In genomic region chr4:22836124-22836445, GRCm38 (mm10) we compare ENCODE assay signal across 14 mouse cellular contexts.
DNase-seq lines count a peak whose midpoint lies in the region; ATAC-seq and TF ChIP-seq lines count a peak whose summit lies in the region.
"Had no signal": no experiment of that assay in that cellular context is flagged by ENCODE, and none has a peak within 500 bp of the region (broad histone marks: within the 10 kb centered on the region; RNA-seq: fewer than 3 reads in every experiment).

No protein-coding gene starts in this region.

- ATAC-seq in intestine, embryonic 14.5 days (replicated peaks; ENCODE audit: low FRiP score, low TSS enrichment, low read depth) = no peak
- ATAC-seq in intestine, embryonic 16.5 days = no peak
- peak; percentile 49; the same call in 1 of the 2 replicates for ATAC-seq in forebrain, embryonic 16.5 days
- no peak; the same call in 1 of the 2 replicates for ATAC-seq in limb, embryonic 14.5 days (ENCODE audit: low FRiP score, low read depth)
- ATAC-seq in stomach, embryonic 15.5 days (ENCODE audit: insufficient read depth, low FRiP score, low read depth) = no peak
- no peak for ATAC-seq in liver, postnatal 0 days
- ATAC-seq: CD4-positive, CD25-positive, alpha-beta regulatory T cell, adult 4 months had no signal

- no peak for TF ChIP-seq POLR2A in limb, embryonic 14.5 days (IDR thresholded peaks at IDR 0.05; ENCODE audit: borderline replicate concordance, extremely low read depth, insufficient read depth, insufficient read length)

- no peak overlapping the region for H3K4me3 ChIP-seq in intestine, embryonic 14.5 days (ENCODE audit: low read depth, low read length)
- H3K4me3 ChIP-seq in intestine, embryonic 16.5 days (ENCODE audit: low read length) = no peak overlapping the region
- H3K4me3 ChIP-seq in forebrain, embryonic 16.5 days (replicated peaks; ENCODE audit: low read length) = no peak overlapping the region
- no peak overlapping the region for H3K4me3 ChIP-seq in limb, embryonic 14.5 days (replicated peaks; ENCODE audit: low read length)
- no peak overlapping the region for H3K4me3 ChIP-seq in stomach, embryonic 15.5 days (replicated peaks)
- H3K4me3 ChIP-seq in liver, postnatal 0 days (ENCODE audit: low read depth, low read length) = no peak overlapping the region
- H3K4me3 ChIP-seq: lung, embryonic 15.5 days had no signal

- WGBS in intestine, embryonic 14.5 days = 58% methylated on average over 7 of the region's 7 CpGs
- 52% methylated on average over 7 of the region's 7 CpGs for WGBS in intestine, embryonic 16.5 days
- WGBS in forebrain, embryonic 16.5 days = 23% methylated on average over 7 of the region's 7 CpGs
- WGBS in limb, embryonic 14.5 days = 86% methylated on average over 7 of the region's 7 CpGs
- WGBS in stomach, embryonic 15.5 days = 43% methylated on average over 7 of the region's 7 CpGs
- WGBS in liver, postnatal 0 days (ENCODE audit: insufficient replicate concordance) = 63% methylated on average over 7 of the region's 7 CpGs

- no peak for TF ChIP-seq EP300 in liver, postnatal 0 days (IDR thresholded peaks at IDR 0.05; ENCODE audit: low read depth)

- no peak overlapping the region for H3K9ac ChIP-seq in intestine, embryonic 14.5 days (ENCODE audit: low read length)
- no peak overlapping the region for H3K9ac ChIP-seq in intestine, embryonic 16.5 days (ENCODE audit: low read depth, low read length)
- no peak overlapping the region for H3K9ac ChIP-seq in forebrain, embryonic 16.5 days (replicated peaks; ENCODE audit: low read depth, low read length)
- H3K9ac ChIP-seq in limb, embryonic 14.5 days (ENCODE audit: low read depth, low read length, severe bottlenecking) = no peak overlapping the region
- H3K9ac ChIP-seq in stomach, embryonic 15.5 days = no peak overlapping the region
- no peak overlapping the region for H3K9ac ChIP-seq in liver, postnatal 0 days (replicated peaks)
- H3K9ac ChIP-seq: lung, embryonic 15.5 days had no signal

- no peak overlapping the region for H3K27ac ChIP-seq in intestine, embryonic 14.5 days (ENCODE audit: low read depth)
- H3K27ac ChIP-seq in intestine, embryonic 16.5 days (ENCODE audit: low read length) = no peak overlapping the region
- peak overlapping the region; percentile 67; the same call in 1 of the 2 replicates for H3K27ac ChIP-seq in forebrain, embryonic 16.5 days (ENCODE audit: low read length)
- H3K27ac ChIP-seq in limb, embryonic 14.5 days (replicated peaks; ENCODE audit: low read depth, low read length) = no peak overlapping the region
- H3K27ac ChIP-seq in stomach, embryonic 15.5 days = no peak overlapping the region
- H3K27ac ChIP-seq in liver, postnatal 0 days (ENCODE audit: low read depth) = no peak overlapping the region
- H3K27ac ChIP-seq: layer of hippocampus, adult 2 months; lung, embryonic 15.5 days had no signal

- H3K4me2 ChIP-seq in intestine, embryonic 14.5 days (ENCODE audit: low read length) = 0 out of 2 replicates have a peak overlapping the region, but pooled peaks have one; percentile 21
- no peak overlapping the region for H3K4me2 ChIP-seq in intestine, embryonic 16.5 days (ENCODE audit: low read depth, low read length)
- H3K4me2 ChIP-seq in forebrain, embryonic 16.5 days (ENCODE audit: low read length) = peak overlapping the region; percentile 37
- peak overlapping the region; percentile 28; the same call in 1 of the 2 replicates for H3K4me2 ChIP-seq in limb, embryonic 14.5 days (replicated peaks; ENCODE audit: low read depth, low read length, severe bottlenecking)
- peak overlapping the region; percentile 30 for H3K4me2 ChIP-seq in stomach, embryonic 15.5 days
- no peak overlapping the region for H3K4me2 ChIP-seq in liver, postnatal 0 days (ENCODE audit: low read depth, low read length)
- H3K4me2 ChIP-seq: lung, embryonic 15.5 days had no signal

- no peaks in the 10 kb centered on the region for H3K27me3 ChIP-seq in intestine, embryonic 14.5 days (replicated peaks; ENCODE audit: control insufficient read depth, insufficient read depth, low read length)
- H3K27me3 ChIP-seq in intestine, embryonic 16.5 days (replicated peaks; ENCODE audit: control insufficient read depth, insufficient read depth, low read length) = no peaks in the 10 kb centered on the region
- H3K27me3 ChIP-seq in forebrain, embryonic 16.5 days (replicated peaks; ENCODE audit: control insufficient read depth, insufficient read depth, low read length) = no peaks in the 10 kb centered on the region
- H3K27me3 ChIP-seq in limb, embryonic 14.5 days (ENCODE audit: control insufficient read depth, insufficient read depth, low read length) = no peaks in the 10 kb centered on the region
- no peaks in the 10 kb centered on the region for H3K27me3 ChIP-seq in stomach, embryonic 15.5 days (replicated peaks)
- no peaks in the 10 kb centered on the region for H3K27me3 ChIP-seq in liver, postnatal 0 days (ENCODE audit: insufficient read depth, low read length)
- H3K27me3 ChIP-seq: lung, embryonic 15.5 days had no signal

- no peak for DNase-seq in intestine, embryonic 14.5 days (ENCODE audit: low spot score)
- no peak for DNase-seq in limb, embryonic 14.5 days (ENCODE audit: low spot score)
- no peak for DNase-seq in thymus, postnatal 0 days (ENCODE audit: low spot score)
- DNase-seq in right cerebral cortex, postnatal 14 days = no peak
- DNase-seq in liver, postnatal 0 days = no peak
- DNase-seq: cerebellum, adult 18-20 months; kidney, adult 11 months; thymus, postnatal 36 days had no signal

- TF ChIP-seq CTCF in liver, postnatal 0 days (IDR thresholded peaks at IDR 0.05; ENCODE audit: low read depth) = no peak

- H3K36me3 ChIP-seq in intestine, embryonic 14.5 days (ENCODE audit: control insufficient read depth, insufficient read depth, low read length) = no peaks in the 10 kb centered on the region
- H3K36me3 ChIP-seq in intestine, embryonic 16.5 days (ENCODE audit: control insufficient read depth, insufficient read depth, low read length) = no peaks in the 10 kb centered on the region
- no peaks in the 10 kb centered on the region for H3K36me3 ChIP-seq in forebrain, embryonic 16.5 days (ENCODE audit: control insufficient read depth, insufficient read depth)
- no peaks in the 10 kb centered on the region for H3K36me3 ChIP-seq in limb, embryonic 14.5 days (ENCODE audit: control insufficient read depth, insufficient read depth, low read length)
- no peaks in the 10 kb centered on the region for H3K36me3 ChIP-seq in stomach, embryonic 15.5 days
- no peaks in the 10 kb centered on the region for H3K36me3 ChIP-seq in liver, postnatal 0 days (replicated peaks; ENCODE audit: insufficient read depth, low read length)
- H3K36me3 ChIP-seq: lung, embryonic 15.5 days had no signal

- no peaks in the 10 kb centered on the region for H3K4me1 ChIP-seq in intestine, embryonic 14.5 days (replicated peaks; ENCODE audit: control insufficient read depth, insufficient read depth, low read length)
- H3K4me1 ChIP-seq in intestine, embryonic 16.5 days (ENCODE audit: control insufficient read depth, insufficient read depth, low read length) = 0 out of 2 replicates have a peak, but pooled peaks cover 3% of the 10 kb centered on the region
- H3K4me1 ChIP-seq in forebrain, embryonic 16.5 days (replicated peaks; ENCODE audit: control insufficient read depth, insufficient read depth, low read length) = peaks cover 20% of the 10 kb centered on the region
- 0 out of 2 replicates have a peak, but pooled peaks cover 4% of the 10 kb centered on the region for H3K4me1 ChIP-seq in limb, embryonic 14.5 days (ENCODE audit: control insufficient read depth, insufficient read depth, low read length)
- H3K4me1 ChIP-seq in stomach, embryonic 15.5 days = no peaks in the 10 kb centered on the region
- H3K4me1 ChIP-seq in liver, postnatal 0 days (ENCODE audit: insufficient read depth) = no peaks in the 10 kb centered on the region
- H3K4me1 ChIP-seq: lung, embryonic 15.5 days had no signal

- H3K9me3 ChIP-seq in intestine, embryonic 14.5 days (ENCODE audit: control insufficient read depth, low read length) = no peaks in the 10 kb centered on the region
- H3K9me3 ChIP-seq in intestine, embryonic 16.5 days (ENCODE audit: control insufficient read depth, low read length) = no peaks in the 10 kb centered on the region
- no peaks in the 10 kb centered on the region for H3K9me3 ChIP-seq in forebrain, embryonic 16.5 days (ENCODE audit: control insufficient read depth, low read length)
- H3K9me3 ChIP-seq in limb, embryonic 14.5 days (ENCODE audit: control insufficient read depth, low read length) = no peaks in the 10 kb centered on the region
- H3K9me3 ChIP-seq in stomach, embryonic 15.5 days = no peaks in the 10 kb centered on the region
- H3K9me3 ChIP-seq in liver, postnatal 0 days (ENCODE audit: low read length) = no peaks in the 10 kb centered on the region
- H3K9me3 ChIP-seq: lung, embryonic 15.5 days had no signal

Comparison
In these comparisons a context has a peak if more than half of its experiments do, and no peak if none do; other contexts are left out.
1. H3K4me2 ChIP-seq: peak in intestine, embryonic 14.5 days (single experiment), forebrain, embryonic 16.5 days (single experiment), limb, embryonic 14.5 days (single experiment) and stomach, embryonic 15.5 days (single experiment); none in intestine, embryonic 16.5 days (single experiment) and liver, postnatal 0 days (single experiment).